Mouse (Mus musculus): ENCODE measurements around the gene Frmd4b.

GRCm38 (mm10) chr6:97303277-97304109 lies 313.8 kb downstream of the Frmd4b start:
- no peak for TF ChIP-seq CTCF (IDR thresholded peaks at IDR 0.05; ENCODE audit: low read depth)
- no peak for TF ChIP-seq EP300 (IDR thresholded peaks at IDR 0.05; ENCODE audit: low read depth)

All from liver, embryonic 14.5 days (tissue).